Comparison of ENCODE assay signal across 8 mouse cellular contexts in genomic region chr15:9094366-9094750, GRCm38 (mm10). TPM values are rescaled to one million over a fixed set of nuclear protein-coding genes. Genes with fewer than 3 reads are reported as not detected.
DNase-seq lines count a peak whose midpoint lies in the region; ATAC-seq and TF ChIP-seq lines count a peak whose summit lies in the region.

No protein-coding gene starts in this region.

- peak; percentile 88 for DNase-seq in ES-CJ7 (ENCODE audit: low read depth, low spot score)
- peak; percentile 39 to 46 for DNase-seq in cerebellum, adult 2 months
- peak; percentile 52 for DNase-seq in layer of hippocampus, adult 9-11 months
- DNase-seq in lung, adult 2 months = peak; percentile 46
- DNase-seq in retina, embryonic 14.5 days (ENCODE audit: low spot score) = peak; percentile 42
- DNase-seq in Muller cell, postnatal 12 days (ENCODE audit: inconsistent ontology term) = no peak
- no peak for DNase-seq in kidney, adult 2 months

- 9% methylated on average over 13 of the region's 13 CpGs for WGBS in cerebellum, adult 2 months
- WGBS in forebrain, embryonic 16.5 days = 17% methylated on average over 13 of the region's 13 CpGs
- WGBS in lung, adult 2 months = 24% methylated on average over 13 of the region's 13 CpGs
- 48% methylated on average over 13 of the region's 13 CpGs for WGBS in kidney, adult 2 months

- no peaks in the 10 kb centered on the region for H3K27me3 ChIP-seq in cerebellum, adult 2 months (ENCODE audit: control insufficient read depth, insufficient read depth, low read length)
- H3K27me3 ChIP-seq in forebrain, embryonic 16.5 days (replicated peaks; ENCODE audit: control insufficient read depth, insufficient read depth, low read length) = no peaks in the 10 kb centered on the region
- H3K27me3 ChIP-seq in kidney, adult 2 months (replicated peaks; ENCODE audit: control insufficient read depth, insufficient read depth, low read length) = no peaks in the 10 kb centered on the region

- peaks cover 7% of the 10 kb centered on the region for H3K36me3 ChIP-seq in forebrain, embryonic 16.5 days (ENCODE audit: control insufficient read depth, insufficient read depth)
- H3K36me3 ChIP-seq in kidney, adult 2 months (ENCODE audit: control insufficient read depth, insufficient read depth, low read length) = peaks cover 3% of the 10 kb centered on the region; the same call in 1 of the 2 replicates

- no peak for TF ChIP-seq CTCF in cerebellum, adult 2 months (IDR thresholded peaks at IDR 0.05; ENCODE audit: borderline replicate concordance, insufficient read depth, low read depth, low read length)
- TF ChIP-seq CTCF in lung, adult 2 months (IDR thresholded peaks at IDR 0.05; ENCODE audit: insufficient read depth, low read length) = no peak
- TF ChIP-seq CTCF in kidney, adult 2 months (conservative IDR thresholded peaks at IDR 0.05; ENCODE audit: insufficient read depth, insufficient read length, low read depth, low read length) = no peak

- TF ChIP-seq POLR2A in cerebellum, adult 2 months (IDR thresholded peaks at IDR 0.05; ENCODE audit: borderline replicate concordance, insufficient read depth, low read length) = no peak
- TF ChIP-seq POLR2A in lung, adult 2 months (IDR thresholded peaks at IDR 0.05; ENCODE audit: borderline replicate concordance, extremely low read depth, low read depth, low read length) = no peak
- TF ChIP-seq POLR2A in kidney, adult 2 months (IDR thresholded peaks at IDR 0.05; ENCODE audit: low read depth, low read length) = no peak

- H3K9ac ChIP-seq in forebrain, embryonic 16.5 days (replicated peaks; ENCODE audit: low read depth, low read length) = 0 out of 2 replicates have a peak overlapping the region, but pooled peaks have one; percentile 15

- no peak overlapping the region for H3K4me3 ChIP-seq in cerebellum, adult 2 months (replicated peaks; ENCODE audit: insufficient read depth, low read depth, low read length)
- 0 out of 2 replicates have a peak overlapping the region, but pooled peaks have one; percentile 17 for H3K4me3 ChIP-seq in forebrain, embryonic 16.5 days (replicated peaks; ENCODE audit: low read length)
- H3K4me3 ChIP-seq in lung, adult 2 months (replicated peaks; ENCODE audit: extremely low read depth, low read depth, low read length) = peak overlapping the region; percentile 20
- no peak overlapping the region for H3K4me3 ChIP-seq in kidney, adult 2 months (ENCODE audit: insufficient read depth, low read depth, low read length)

- 0 out of 2 replicates have a peak, but pooled peaks cover 7% of the 10 kb centered on the region for H3K4me1 ChIP-seq in cerebellum, adult 2 months (ENCODE audit: control insufficient read depth, insufficient read depth, low read length)
- peaks cover 6% of the 10 kb centered on the region for H3K4me1 ChIP-seq in forebrain, embryonic 16.5 days (replicated peaks; ENCODE audit: control insufficient read depth, insufficient read depth, low read length)
- H3K4me1 ChIP-seq in lung, adult 2 months (ENCODE audit: control insufficient read depth, insufficient read depth, low read length) = no peaks in the 10 kb centered on the region; the same call in 1 of the 2 replicates
- no peaks in the 10 kb centered on the region for H3K4me1 ChIP-seq in kidney, adult 2 months (ENCODE audit: control insufficient read depth, insufficient read depth, low read length)

- H3K4me2 ChIP-seq in forebrain, embryonic 16.5 days (ENCODE audit: low read length) = peak overlapping the region; percentile 24

- no peak overlapping the region for H3K27ac ChIP-seq in cerebellum, adult 2 months (ENCODE audit: insufficient read depth, low read length)
- no peak overlapping the region for H3K27ac ChIP-seq in forebrain, embryonic 16.5 days (ENCODE audit: low read length)
- H3K27ac ChIP-seq in kidney, adult 2 months (ENCODE audit: insufficient read depth, low read depth, low read length) = no peak overlapping the region

- no peaks in the 10 kb centered on the region for H3K9me3 ChIP-seq in forebrain, embryonic 16.5 days (ENCODE audit: control insufficient read depth, low read length)

- ATAC-seq in forebrain, embryonic 16.5 days = peak; percentile 95

RNA-seq across cellular contexts. Expression of gene Nadk2, which starts 23.3 kb away (rescaled TPM):
- 60.8 and 64.3 TPM in 2 replicates for polyA plus RNA-seq in cerebellum, adult 2 months (2012; rRNA removed)
- polyA plus RNA-seq in forebrain, embryonic 16.5 days (2015; fragmentation: Nextera tagmentation; extraction: Ambion mirVana) = 22.7 and 26.1 TPM in 2 replicates
- 11.5 and 12.0 TPM in 2 replicates for polyA plus RNA-seq in lung, adult 2 months (2012; rRNA removed)
- 46.6 and 52.9 TPM in 2 replicates for polyA plus RNA-seq in kidney, adult 2 months (2012; rRNA removed)

RNA-seq across cellular contexts. Expression of gene Lmbrd2, which starts 46.0 kb away (rescaled TPM):
- 16.4 and 17.0 TPM in 2 replicates for polyA plus RNA-seq in cerebellum, adult 2 months (2012; rRNA removed)
- 4.2 and 4.5 TPM in 2 replicates for polyA plus RNA-seq in forebrain, embryonic 16.5 days (2015; fragmentation: Nextera tagmentation; extraction: Ambion mirVana)
- 7.5 and 15.3 TPM in 2 replicates for polyA plus RNA-seq in lung, adult 2 months (2012; rRNA removed)
- 21.2 and 32.4 TPM in 2 replicates for polyA plus RNA-seq in kidney, adult 2 months (2012; rRNA removed)

Comparison
In these comparisons a context has a peak if more than half of its experiments do, and no peak if none do; other contexts are left out.
1. DNase-seq: peak in ES-CJ7 (single experiment), cerebellum, adult 2 months (2 of 2), layer of hippocampus, adult 9-11 months (single experiment), lung, adult 2 months (single experiment) and retina, embryonic 14.5 days (single experiment); none in Muller cell, postnatal 12 days (single experiment) and kidney, adult 2 months (single experiment).
2. H3K4me3 ChIP-seq: peak in forebrain, embryonic 16.5 days (single experiment) and lung, adult 2 months (single experiment); none in cerebellum, adult 2 months (single experiment) and kidney, adult 2 months (single experiment).